Mouse (Mus musculus): ENCODE measurements around the gene Ankrd44. TPM values are rescaled to one million over a fixed set of nuclear protein-coding genes. Genes with fewer than 3 reads are reported as not detected.
A peak's percentile ranks its signal among the peaks of the same experiment; 100 is the strongest.

The Ankrd44 gene
- total and polyA plus RNA-seq, 3 experiments: 2.3 to 17.0 (median 12.7) TPM

DNA sequence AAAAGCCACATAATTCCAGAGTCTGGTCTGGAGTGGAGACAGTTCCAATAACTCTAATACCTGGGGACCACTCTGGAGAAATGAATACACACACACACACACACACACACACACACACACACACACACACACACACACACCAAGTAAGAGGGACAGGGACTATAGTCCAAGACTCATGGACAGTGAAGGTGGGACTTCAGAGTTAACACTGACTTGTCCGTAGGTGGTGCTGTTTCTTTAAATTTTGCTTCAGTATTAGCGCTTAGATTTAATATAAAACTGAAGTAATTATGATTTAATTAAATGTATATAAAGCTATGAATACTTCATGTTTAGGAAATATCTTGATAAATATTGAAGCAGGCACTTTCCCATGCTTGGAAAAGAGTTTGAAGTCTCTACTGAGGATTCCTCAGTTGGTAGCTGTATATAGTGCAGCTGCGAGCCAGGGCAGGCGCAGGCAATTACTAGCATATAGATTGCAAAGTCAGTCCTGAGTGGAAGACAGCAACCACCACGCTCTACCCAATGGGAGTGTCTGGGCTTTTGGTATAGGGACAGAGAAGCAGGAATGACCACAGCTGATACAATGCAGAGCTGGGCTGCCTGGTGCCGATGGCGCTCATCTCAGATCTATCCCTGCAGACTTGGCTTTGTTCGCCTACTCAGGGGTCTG lies 170.4 kb downstream of the Ankrd44 start:
- no peak for DNase-seq

- no peak for DNase-seq
Observed at GRCm38 (mm10) chr1:54749961-54750360, 176.2 kb downstream of the Ankrd44 start.

- no peak for DNase-seq
Observed at GRCm38 (mm10) chr1:54749516-54749915, 176.7 kb downstream of the Ankrd44 start.

DNA sequence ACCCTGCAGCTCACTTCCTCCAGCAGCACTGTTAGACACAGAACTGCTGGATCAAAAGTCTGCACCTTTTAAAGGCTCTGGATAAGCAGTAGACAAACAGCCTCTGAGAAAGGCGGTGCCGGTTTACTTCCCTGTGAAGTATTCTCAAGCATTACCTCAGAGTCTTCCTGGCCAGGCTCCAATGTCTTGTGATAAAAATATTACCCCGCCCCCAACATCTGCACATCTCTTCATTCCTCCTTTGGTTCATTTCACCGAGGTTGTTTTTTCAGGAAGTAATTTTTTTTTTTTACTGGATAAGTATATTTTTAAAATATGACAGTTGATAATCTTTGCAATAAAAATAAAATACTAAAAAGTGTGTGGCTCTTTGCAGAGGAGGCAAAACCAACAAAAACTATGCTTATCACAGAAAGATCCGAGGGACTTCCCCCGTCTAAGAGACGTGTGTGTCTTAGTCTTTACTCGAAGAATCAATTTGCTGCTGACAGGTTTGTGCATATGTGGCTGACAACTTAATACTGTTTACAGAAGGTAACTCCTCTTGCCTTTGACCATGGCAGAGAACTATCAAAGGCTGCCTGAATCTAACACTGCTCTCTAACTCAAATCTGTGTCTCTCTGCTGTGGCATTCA lies 178.3 kb downstream of the Ankrd44 start:
- no peak for DNase-seq

- no peak for DNase-seq
Observed at GRCm38 (mm10) chr1:54745666-54746065, 180.5 kb downstream of the Ankrd44 start.

GRCm38 (mm10) chr1:54744171-54744570 lies 182.0 kb downstream of the Ankrd44 start:
- DNase-seq: no peak

DNA sequence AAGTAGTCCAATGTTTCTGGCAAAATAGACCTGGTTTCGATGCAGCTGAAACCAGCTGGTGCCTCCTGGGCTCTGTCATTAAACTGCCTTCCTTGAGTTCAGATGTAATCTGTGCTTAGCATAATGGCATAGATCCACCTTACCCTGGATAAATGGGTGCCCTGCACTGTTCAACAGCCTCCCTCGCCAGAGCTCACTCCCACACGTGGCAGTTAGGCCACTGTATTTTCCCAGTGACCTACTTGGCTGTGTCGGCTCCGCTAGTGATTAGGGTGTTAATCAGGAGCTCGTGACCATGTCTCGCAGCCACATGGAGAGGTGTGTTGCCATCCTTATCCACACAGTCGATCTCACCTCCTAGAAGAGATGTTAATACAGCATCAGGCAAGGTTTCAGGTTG lies 183.1 kb downstream of the Ankrd44 start:
- no peak for DNase-seq

DNA sequence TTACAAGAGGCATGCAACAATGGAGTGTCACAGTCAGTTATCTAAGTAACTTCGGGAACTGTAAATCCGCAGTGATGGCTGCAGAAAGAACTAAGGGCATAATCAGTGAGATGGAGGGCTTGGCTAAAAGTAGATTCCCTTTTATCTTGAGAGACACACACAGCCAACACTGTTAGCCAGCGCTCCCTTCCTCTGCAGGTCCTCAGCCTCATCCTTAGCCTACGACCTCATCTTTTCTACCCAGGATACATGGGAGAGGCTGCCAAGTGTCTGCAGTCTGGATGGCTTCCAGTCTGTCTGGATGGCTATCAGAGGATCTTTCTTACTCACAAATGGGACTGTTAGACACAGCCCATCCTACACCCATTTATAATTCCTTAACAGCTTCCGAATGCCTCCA lies 185.3 kb downstream of the Ankrd44 start:
- DNase-seq: peak; percentile 56

DNA sequence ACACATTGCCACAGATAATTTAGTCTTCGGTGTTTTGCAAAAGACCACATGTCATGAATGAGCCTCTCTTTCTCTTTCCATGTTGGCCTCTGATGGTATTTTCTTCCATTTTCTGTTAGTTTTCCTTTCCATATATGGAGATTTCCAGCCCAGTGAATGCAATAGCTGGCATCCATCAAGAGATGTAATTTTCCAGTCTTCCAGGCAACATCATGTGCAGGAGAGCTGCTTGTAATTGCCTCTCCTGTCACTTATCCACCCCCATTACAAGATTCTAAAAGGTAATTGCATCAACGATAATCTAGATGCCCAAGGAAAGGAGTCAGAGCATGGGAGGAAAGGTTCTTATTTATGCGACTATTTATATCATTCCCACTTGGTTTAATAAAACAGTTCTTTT lies 188.7 kb downstream of the Ankrd44 start:
- no peak for DNase-seq

GRCm38 (mm10) chr1:54734917-54735664 lies 191.1 kb downstream of the Ankrd44 start:
- DNase-seq: no peak

DNA sequence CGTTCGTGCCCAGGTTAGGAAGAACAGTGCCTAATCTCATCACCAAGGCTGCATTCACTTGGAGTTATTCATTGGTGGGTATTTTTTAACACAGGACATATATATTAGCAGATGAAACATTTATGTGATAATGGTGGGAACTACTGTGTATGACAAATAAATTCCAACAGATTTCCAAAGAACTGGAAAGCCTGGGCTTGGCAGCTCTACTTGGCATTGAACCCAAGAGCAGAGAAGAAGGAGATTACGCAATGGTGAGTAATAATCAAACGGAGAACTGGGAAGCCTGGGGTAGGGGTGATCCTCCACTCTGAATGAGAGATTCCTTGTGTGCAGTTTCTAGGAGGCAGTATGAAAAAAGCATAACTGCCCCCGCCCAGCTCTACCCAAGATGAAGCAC lies 196.9 kb downstream of the Ankrd44 start:
- DNase-seq: peak; percentile 23

DNA sequence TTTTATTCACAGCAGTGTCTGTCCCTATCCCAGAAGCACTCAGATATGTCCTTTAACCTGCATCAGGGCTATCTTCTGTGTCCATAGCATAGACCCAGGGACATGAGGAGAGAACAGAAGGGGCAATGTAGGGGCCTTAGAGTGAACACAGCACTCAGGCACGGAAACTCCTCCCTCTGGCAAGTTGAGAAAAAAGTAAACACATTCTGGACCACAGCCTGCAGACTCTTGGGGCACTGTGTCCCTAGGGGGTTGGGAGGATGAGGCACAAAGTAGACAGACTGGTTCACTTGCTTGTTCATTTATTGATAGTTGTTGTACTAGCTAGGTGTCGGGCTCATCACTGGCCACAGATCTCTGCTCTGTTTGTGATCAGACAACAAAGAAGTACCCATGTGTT lies 199.6 kb downstream of the Ankrd44 start:
- no peak for DNase-seq

DNA sequence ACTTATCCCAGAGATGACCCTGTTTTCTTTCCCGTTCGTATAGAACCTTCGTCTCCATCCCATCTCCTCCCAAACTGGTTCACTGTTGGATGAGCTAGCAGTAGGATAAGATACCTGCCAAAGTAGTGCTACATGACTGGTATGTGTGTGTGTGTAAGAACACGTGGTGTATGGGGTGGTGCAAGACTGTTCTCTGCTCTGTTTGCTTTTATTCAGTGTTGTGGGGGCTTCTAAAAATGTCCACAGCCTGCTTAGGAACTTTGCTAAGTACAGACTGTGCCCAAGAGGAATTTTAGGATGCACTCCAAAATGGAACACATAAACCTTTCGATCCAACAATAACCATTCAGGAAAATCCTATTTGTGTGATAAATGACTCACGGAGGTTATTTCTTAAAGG lies 209.3 kb downstream of the Ankrd44 start:
- no peak for DNase-seq

DNA sequence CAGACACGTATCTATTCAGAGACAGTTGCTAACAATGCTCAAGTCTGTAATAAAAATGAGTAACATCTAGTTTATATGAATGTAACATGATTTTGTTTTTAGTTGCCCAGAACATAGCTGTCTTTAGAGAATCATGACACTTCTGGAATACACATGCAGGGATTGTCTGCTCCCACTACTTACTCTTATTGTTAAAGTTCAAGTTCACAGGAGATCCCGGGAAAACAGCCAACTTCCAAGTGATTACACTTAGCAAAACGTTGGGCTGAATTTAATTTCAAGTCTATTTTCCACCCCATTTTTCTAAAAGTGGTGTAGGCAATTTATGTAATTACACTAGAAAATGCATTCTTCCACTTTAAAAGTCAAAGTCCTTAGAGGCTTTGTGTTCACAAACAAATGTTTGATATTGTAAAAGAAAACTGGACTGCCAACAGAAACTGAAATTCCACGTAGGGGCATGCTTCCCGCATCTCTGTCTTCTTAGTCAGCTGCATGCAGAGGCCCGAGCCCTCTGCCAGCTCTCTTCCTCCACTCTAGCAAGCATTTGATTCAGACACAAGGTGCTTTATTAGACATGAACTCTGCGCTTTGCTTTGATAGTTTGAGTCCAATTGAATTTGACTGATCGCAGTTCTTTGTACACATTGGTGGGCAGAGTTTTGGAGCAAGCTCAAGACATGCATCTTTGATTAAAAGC lies 211.0 kb downstream of the Ankrd44 start:
- no peak for DNase-seq

- DNase-seq: no peak
Observed at GRCm38 (mm10) chr1:54713231-54714173, 212.7 kb downstream of the Ankrd44 start.

DNA sequence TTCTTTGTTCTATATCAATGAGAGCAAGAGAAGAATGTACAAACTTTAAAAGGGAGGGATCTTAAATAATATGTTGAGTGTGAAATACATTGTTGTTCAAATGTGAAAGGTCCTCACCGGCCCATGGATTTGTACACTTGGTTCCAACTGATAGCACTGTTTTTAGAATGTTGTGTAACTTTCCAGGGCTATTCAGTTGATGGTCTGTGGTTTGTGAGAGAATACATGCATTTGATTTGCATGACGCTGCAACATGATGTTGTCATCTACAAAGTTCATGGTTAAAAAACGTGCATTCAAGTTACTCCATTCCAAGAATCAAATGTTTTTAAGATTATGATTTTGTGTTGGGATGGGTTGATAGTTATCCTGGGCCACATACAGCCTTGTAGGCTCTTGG lies 214.6 kb downstream of the Ankrd44 start:
- DNase-seq: no peak

GRCm38 (mm10) chr1:54710550-54710949 lies 215.6 kb downstream of the Ankrd44 start:
- no peak for DNase-seq

- no peak for DNase-seq
Observed at GRCm38 (mm10) chr1:54707888-54708565, 218.2 kb downstream of the Ankrd44 start.

GRCm38 (mm10) chr1:54707036-54707887 lies 218.9 kb downstream of the Ankrd44 start:
- DNase-seq: no peak

DNA sequence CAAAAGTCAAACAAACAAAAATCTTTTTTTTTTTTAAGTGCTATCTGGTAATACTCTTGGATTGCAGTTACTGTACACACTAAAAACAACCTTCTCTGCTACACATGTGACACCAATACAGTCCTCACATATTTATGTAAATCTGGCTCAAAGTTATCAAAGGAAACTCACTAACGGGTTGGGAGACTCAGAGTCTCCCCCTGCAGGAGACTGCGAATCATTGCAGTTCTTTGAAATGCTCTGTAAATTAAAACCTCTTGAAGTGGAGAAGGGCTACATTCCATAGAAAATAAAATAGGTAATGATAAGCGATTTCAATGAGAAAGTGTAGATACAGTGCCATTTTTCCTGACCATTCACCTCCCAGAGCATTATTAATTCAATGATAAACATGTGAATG lies 219.6 kb downstream of the Ankrd44 start:
- DNase-seq: no peak
